Mouse (Mus musculus): ENCODE measurements at regions not wholly inside any gene's neighbourhood (a gene's known extent, or its start where the extent isn't known, plus 50 kb on each side); places are given as distances from the start of the nearest gene placed in this dataset.

DNA sequence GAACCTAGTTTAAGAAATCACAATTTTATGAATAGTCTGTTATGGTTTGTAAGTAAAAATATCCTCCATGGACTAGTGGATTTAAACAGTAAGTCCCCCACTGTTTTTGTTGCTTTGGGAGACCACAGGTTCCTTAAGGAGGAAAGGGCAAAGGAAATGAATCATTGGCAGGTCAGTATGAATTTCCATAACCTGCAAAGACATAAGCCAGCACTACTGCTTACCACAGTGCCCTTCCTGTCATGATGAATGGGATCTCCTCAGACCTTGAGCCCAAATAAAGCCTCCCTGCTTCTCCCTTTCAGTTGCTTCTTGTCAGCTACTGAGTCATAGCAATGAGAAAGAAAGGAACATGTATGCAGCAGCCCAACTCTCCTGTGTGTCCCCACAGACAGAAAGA is 443.1 kb upstream of the Dpp10 start:
- TF ChIP-seq POLR2A (IDR thresholded peaks at IDR 0.05; ENCODE audit: extremely low read depth, insufficient read depth, low read length), result no peak
- TF ChIP-seq CTCF (IDR thresholded peaks at IDR 0.05; ENCODE audit: low read depth, low read length), result no peak

Data from liver, adult 2 months (tissue).